Mouse (Mus musculus) thymus, adult 2 months (tissue): Measurements from ENCODE around the gene Utrn.

Source experiments
- CTCF ChIP-seq: fragments of 200-500 bp; IDR thresholded peaks from 2 replicates; pipeline ENCODE4 v1.5.1; 2012; ENCODE audit warnings: mild to moderate bottlenecking, control low read depth, low read length, moderate library complexity, borderline replicate concordance; ENCODE audit not compliant: control insufficient read depth, poor library complexity, insufficient read depth; ENCODE audit errors: extremely low read depth
- POLR2A ChIP-seq: fragments of 200-500 bp; IDR thresholded peaks from 2 replicates; pipeline ENCODE4 v1.6.1; 2012; ENCODE audit warnings: mild to moderate bottlenecking, low read length, control low read depth, moderate library complexity; ENCODE audit not compliant: control insufficient read depth, poor library complexity, insufficient read depth; ENCODE audit errors: extremely low read depth

- TF ChIP-seq POLR2A (no peak), CTCF (no peak)
Observed at GRCm38 (mm10) chr10:12909179-12909578, 40.0 kb upstream of the Utrn start.
